Mouse (Mus musculus) heart, postnatal 25 days (tissue): ENCODE data around the gene Rnf5. TPM values are rescaled to one million over a fixed set of nuclear protein-coding genes. Genes with fewer than 3 reads are reported as not detected.

Experiments used
- DNase-seq: peaks from one replicate; pipeline ENCODE4 v3.0.0; 2022; ENCODE audit warnings: low spot score
- intact Hi-C: fragments of 180-260 bp; cut with DNase I; formaldehyde crosslinking; loops from one replicate; pipeline ENCODE4 v1.15.1; 2025
- total RNA-seq, 2 experiments: library from RNA; stranded (reverse); gene quantifications; 2 replicates each; pipeline ENCODE4 v1.2.3; 2021

Gene Rnf5
- 10 to 100 TPM; 34.9 to 35.0 TPM for total RNA-seq

- intact Hi-C loops, result no loop called here
- peak; percentile 97 for DNase-seq
Measured at GRCm38 (mm10) chr17:34603375-34604060, at the start of gene Rnf5. Rnf5 (minus strand) TSS chr17:34603690.

- intact Hi-C loops, result loop anchor here (2.0 to 5.0 kb wide), 2 partner anchors 60 to 159 kb away; no protein-coding TSS in a partner anchor
- no peak for DNase-seq
Measured at GRCm38 (mm10) chr17:34652985-34653384, 49.5 kb upstream of the Rnf5 start.

DNA sequence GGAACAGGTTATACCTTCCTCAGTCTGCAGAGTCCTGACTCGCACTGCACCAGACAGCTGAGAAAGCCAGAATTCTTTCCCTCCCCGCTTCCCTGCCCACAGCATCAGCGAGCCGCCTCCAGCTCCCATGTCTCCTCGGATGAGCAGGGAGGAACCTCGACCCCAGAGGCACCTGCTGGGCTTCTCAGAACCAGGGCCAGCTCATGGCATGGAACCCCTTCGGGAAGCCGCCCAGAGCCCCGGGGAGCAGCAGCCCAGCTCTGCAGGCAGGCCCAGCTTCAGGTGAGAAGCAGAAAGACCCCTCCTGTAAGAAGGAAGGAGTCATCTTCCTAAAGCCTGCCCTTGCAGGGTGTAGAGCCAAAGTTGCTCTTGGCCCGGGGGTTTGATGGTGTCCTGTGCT is 49.1 kb upstream of the Rnf5 start:
- intact Hi-C loops, result loop anchor here (2.0 to 5.0 kb wide), 2 partner anchors 60 to 160 kb away; no protein-coding TSS in a partner anchor
- DNase-seq, result no peak

DNA sequence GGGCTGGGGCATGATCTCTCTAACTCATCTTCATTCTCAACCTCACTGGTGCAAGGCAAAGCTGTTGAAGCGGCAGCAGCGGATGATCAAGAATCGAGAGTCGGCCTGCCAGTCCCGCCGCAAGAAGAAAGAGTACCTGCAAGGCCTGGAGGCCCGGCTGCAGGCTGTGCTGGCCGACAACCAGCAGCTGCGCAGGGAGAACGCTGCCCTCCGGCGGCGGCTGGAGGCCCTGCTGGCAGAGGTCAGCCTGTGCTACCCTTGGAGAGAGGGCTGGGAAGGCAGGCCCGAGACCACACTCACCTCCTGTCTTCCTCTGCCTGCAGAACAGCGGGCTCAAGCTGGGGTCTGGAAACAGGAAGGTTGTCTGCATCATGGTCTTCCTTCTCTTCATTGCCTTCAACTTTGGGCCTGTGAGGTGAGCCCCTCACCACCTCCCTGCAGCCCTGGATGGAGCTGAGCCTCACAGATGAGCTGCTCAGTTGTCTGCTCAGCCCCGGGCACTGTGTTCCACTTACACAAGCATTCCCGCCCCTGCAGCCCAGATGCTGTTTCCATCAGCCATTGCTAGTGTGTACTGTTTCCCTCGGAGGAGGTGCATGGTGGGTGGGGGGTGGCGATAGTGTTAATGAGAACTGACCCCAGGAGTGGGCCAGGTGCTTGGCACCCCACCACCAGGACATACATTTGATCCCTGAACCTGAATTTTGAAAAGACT is 48.2 kb upstream of the Rnf5 start:
- DNase-seq, result no peak
- intact Hi-C loops, result loop anchor here (2.0 to 5.0 kb wide), 2 partner anchors 61 to 161 kb away; no protein-coding TSS in a partner anchor

- intact Hi-C loops, result loop anchor here (5.0 kb wide), 1 partner anchor 162 kb away; no protein-coding TSS in a partner anchor
Measured at GRCm38 (mm10) chr17:34650781-34651180, 47.3 kb upstream of the Rnf5 start.

DNA sequence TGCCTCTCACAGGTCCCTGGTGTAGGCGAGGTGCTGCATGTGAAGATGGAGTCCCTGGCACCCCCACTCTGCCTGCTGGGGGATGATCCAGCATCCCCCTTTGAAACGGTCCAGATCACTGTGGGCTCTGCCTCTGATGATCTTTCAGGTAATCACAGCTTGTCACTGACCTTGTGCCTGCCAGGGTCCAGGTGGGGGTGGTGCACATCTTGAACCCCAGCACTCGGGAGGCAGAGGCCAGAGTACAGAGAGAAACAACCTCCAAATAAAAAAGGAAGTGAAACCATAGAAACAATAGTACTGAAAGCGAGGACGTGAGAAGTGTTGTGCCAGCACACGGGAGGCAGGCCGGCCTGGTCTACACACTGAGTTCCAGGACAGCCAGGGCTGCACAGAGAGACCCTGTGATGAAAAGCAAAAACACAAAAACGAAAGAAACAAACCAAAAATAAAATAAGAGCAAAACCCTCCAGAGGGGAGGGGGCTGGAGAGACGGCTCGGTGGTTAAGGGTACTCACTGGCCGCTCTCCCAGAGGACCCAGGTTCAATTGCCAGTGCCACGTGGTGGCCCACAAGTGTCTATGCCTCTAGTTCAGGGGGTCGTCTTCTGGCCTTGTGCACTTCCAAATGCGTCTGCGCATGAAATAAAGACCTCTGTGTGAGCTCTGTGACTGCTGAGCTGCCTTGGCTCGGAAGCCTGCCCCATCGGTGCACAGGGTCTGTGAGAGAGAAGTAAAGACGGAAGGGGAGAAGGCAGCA is 45.8 kb upstream of the Rnf5 start:
- DNase-seq, result no peak
- intact Hi-C loops, result no loop called here

More at GRCm38 (mm10) chr17:34650781-34651180, 47.3 kb upstream of the Rnf5 start:
- DNase-seq, result no peak

DNA sequence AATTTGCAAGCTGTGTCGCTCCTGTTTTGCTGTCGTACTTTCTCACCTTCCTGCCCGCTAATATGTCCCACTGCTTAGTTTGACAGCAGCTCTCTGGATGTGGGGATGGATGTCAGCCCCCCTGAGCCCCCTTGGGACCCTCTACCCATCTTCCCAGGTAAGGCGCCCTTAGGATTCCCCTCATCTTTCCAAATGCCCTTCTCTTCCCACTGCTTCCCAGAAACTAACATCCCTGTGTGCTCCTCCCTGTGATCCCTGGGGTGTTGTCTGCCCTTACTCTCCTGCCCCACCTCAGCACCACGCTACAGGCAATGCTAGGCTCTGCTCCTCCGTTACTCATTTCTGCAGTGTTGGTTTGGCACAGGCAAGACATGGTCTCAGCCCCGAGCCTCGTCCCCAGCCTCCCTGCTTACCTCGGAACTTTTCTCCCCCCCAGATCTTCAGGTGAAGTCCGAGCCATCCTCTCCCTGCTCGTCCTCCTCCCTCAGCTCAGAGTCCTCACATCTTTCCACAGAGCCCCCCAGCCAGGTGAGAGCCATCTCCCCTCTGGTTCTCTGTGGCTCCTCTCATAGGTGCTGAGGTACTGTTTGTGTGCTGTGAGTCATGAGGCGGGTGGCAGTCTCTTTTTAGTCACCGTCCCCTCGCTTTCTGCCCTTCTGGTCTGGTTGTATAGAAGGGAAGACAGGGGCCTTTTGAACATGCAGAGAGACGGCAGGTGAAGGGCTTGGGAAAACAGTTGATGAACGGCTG is 44.8 kb upstream of the Rnf5 start:
- DNase-seq, result no peak

GRCm38 (mm10) chr17:34646906-34647787 is 43.7 kb upstream of the Rnf5 start, which contains the start of gene Atf6b:
Atf6b (plus strand) TSS chr17:34647146.
- intact Hi-C loops, result no loop called here
- DNase-seq, result peak; percentile 96

More for the DNA sequence above, 44.8 kb upstream of the Rnf5 start:
- intact Hi-C loops, result no loop called here

- intact Hi-C loops, result no loop called here
- DNase-seq, result no peak
Measured at GRCm38 (mm10) chr17:34645831-34646511, 42.5 kb upstream of the Rnf5 start.

- intact Hi-C loops, result no loop called here
- no peak for DNase-seq
Measured at GRCm38 (mm10) chr17:34645256-34645829, 41.9 kb upstream of the Rnf5 start.

DNA sequence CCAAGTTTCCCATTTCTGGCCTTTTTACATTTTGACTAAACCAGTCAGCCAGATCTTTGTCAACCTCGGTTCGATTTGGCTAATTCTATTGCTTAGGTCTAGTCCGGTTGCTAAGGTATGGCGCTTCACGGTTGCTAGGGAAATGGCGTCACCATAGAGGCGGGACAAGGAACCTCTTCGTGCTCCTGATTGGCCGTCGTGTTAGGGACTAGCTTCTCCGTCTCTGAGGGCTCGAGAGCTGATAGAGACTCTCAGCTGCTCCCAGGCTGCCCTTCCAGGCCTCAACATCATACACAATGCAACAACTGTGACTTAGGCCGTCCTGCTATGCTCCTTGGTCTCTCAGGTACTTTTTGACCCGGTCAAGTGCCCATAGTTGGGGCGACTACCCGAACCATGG is 41.1 kb upstream of the Rnf5 start, which contains the start of gene Fkbpl:
Gene Fkbpl, plus strand, starts transcription at position 157 of the 400 bp plus-strand sequence.
- intact Hi-C loops, result no loop called here

DNA sequence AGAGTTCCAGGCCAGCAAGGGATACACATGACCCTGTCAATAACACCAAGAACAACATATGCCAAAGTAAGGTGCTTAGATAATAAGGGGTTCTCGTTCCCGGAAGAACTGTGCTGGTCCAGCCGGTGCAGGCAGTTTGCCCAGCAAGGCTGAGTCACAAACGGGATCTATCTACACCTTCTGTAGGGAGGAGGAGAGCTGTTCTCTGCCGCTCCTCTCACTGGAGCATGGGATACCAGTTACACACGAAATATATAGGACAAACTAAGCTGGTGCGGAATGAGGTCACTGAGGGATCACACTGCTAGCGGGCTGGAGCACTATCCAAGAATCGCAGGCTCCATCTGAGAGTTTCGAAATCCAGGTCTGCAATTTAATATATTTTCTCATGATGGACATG is 40.5 kb upstream of the Rnf5 start:
- DNase-seq, result no peak
- intact Hi-C loops, result no loop called here

More for the DNA sequence above, 41.1 kb upstream of the Rnf5 start, which contains the start of gene Fkbpl:
- peak; percentile 93 for DNase-seq

DNA sequence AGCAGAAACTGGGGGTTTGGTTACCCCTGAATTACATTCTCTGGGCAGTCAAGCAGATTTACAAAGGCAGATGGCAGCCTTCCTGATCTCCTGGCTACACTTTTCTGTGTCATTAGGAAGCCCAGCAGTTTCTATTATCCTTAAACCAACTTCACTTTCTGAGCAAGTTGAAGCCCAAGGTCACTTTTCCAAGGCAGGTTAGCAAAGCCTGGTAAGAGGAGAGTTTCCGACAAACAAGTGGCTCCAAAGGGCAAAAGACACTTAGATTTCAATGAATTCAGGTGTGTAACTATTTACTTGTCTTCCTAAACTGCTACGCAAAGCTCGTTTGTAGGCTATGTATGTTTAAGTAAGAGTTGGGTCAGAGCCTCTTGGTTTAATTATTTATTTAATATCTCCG is 39.9 kb upstream of the Rnf5 start:
- DNase-seq, result no peak
- intact Hi-C loops, result no loop called here

- intact Hi-C loops, result no loop called here
- no peak for DNase-seq
Measured at GRCm38 (mm10) chr17:34641945-34642344, 38.5 kb upstream of the Rnf5 start.

GRCm38 (mm10) chr17:34640778-34641601 is 37.5 kb upstream of the Rnf5 start:
- intact Hi-C loops, result no loop called here

GRCm38 (mm10) chr17:34639461-34640255 is 36.2 kb upstream of the Rnf5 start:
- no peak for DNase-seq
- intact Hi-C loops, result no loop called here

More at GRCm38 (mm10) chr17:34640778-34641601, 37.5 kb upstream of the Rnf5 start:
- DNase-seq, result peak; percentile 55
